23 mouse cellular contexts compared by ENCODE assay signal in genomic region chr14:31439279-31439678, GRCm38 (mm10). TPM values are rescaled to one million over a fixed set of nuclear protein-coding genes. Genes with fewer than 3 reads are reported as not detected.
DNase-seq lines count a peak whose midpoint lies in the region; ATAC-seq and TF ChIP-seq lines count a peak whose summit lies in the region.
"Had no signal": no experiment of that assay in that cellular context is flagged by ENCODE, and none has a peak within 500 bp of the region (broad histone marks: within the 10 kb centered on the region; RNA-seq: fewer than 3 reads in every experiment).

No protein-coding gene starts in this region.

- peak; percentile 25 for DNase-seq in cerebellum, adult 9-11 months
- no peak for DNase-seq in cerebellum, postnatal 14 days
- DNase-seq in kidney, adult 2 months, result peak; percentile 76
- no peak for DNase-seq in kidney, postnatal 4 days
- peak; percentile 60 for DNase-seq in kidney, postnatal 36 days
- no peak for DNase-seq in heart, embryonic 10.5 days (ENCODE audit: low spot score)
- DNase-seq: adrenal gland, postnatal 10 days; adrenal gland, postnatal 36 days; B cell, adult 2 months; cerebellum, adult 18-20 months; forebrain, postnatal 0 days; gastrocnemius, postnatal 36 days; heart, adult 2 months had no signal

- H3K27me3 ChIP-seq in kidney, adult 2 months (replicated peaks; ENCODE audit: control insufficient read depth, insufficient read depth, low read length), result no peaks in the 10 kb centered on the region
- no peaks in the 10 kb centered on the region for H3K27me3 ChIP-seq in kidney, embryonic 14.5 days (ENCODE audit: control insufficient read depth, insufficient read depth, low read length)
- no peaks in the 10 kb centered on the region; the same call in 1 of the 2 replicates for H3K27me3 ChIP-seq in heart, embryonic 10.5 days (ENCODE audit: insufficient read depth, poor library complexity, severe bottlenecking)
- H3K27me3 ChIP-seq: CH12.LX; embryonic facial prominence, embryonic 12.5 days; embryonic facial prominence, embryonic 15.5 days; hindbrain, embryonic 15.5 days; Patski had no signal

- no peak overlapping the region for H3K27ac ChIP-seq in kidney, adult 2 months (ENCODE audit: insufficient read depth, low read depth, low read length)
- H3K27ac ChIP-seq in kidney, embryonic 14.5 days (ENCODE audit: low read depth, low read length), result no peak overlapping the region
- no peak overlapping the region for H3K27ac ChIP-seq in heart, embryonic 10.5 days
- H3K27ac ChIP-seq: embryonic facial prominence, embryonic 12.5 days; embryonic facial prominence, embryonic 15.5 days; heart, adult 2 months; hindbrain, embryonic 12.5 days; hindbrain, embryonic 15.5 days had no signal

- no peaks in the 10 kb centered on the region for H3K9me3 ChIP-seq in kidney, embryonic 14.5 days (ENCODE audit: control insufficient read depth, low read length)
- no peaks in the 10 kb centered on the region for H3K9me3 ChIP-seq in heart, embryonic 10.5 days
- H3K9me3 ChIP-seq: embryonic facial prominence, embryonic 12.5 days; embryonic facial prominence, embryonic 15.5 days; G1E; hindbrain, embryonic 12.5 days; hindbrain, embryonic 15.5 days had no signal

- peaks cover 5% of the 10 kb centered on the region; the same call in 1 of the 2 replicates for H3K4me1 ChIP-seq in kidney, adult 2 months (ENCODE audit: control insufficient read depth, insufficient read depth, low read length)
- peaks cover 9% of the 10 kb centered on the region; the same call in 1 of the 2 replicates for H3K4me1 ChIP-seq in kidney, embryonic 14.5 days (ENCODE audit: control insufficient read depth, insufficient read depth, low read length)
- H3K4me1 ChIP-seq in heart, embryonic 10.5 days, result peaks cover 32% of the 10 kb centered on the region
- H3K4me1 ChIP-seq: embryonic facial prominence, embryonic 12.5 days had no signal

- ATAC-seq in kidney, embryonic 14.5 days (ENCODE audit: low FRiP score, low TSS enrichment), result no peak
- ATAC-seq: forebrain, embryonic 14.5 days; forebrain, postnatal 0 days; Patski had no signal

- H3K4me3 ChIP-seq in kidney, adult 2 months (ENCODE audit: insufficient read depth, low read depth, low read length), result no peak overlapping the region
- H3K4me3 ChIP-seq in kidney, embryonic 14.5 days (ENCODE audit: low read length), result no peak overlapping the region
- H3K4me3 ChIP-seq in heart, embryonic 10.5 days, result no peak overlapping the region
- H3K4me3 ChIP-seq: embryonic facial prominence, embryonic 12.5 days; embryonic facial prominence, embryonic 15.5 days; heart, adult 2 months; hindbrain, embryonic 12.5 days; hindbrain, embryonic 15.5 days had no signal

- H3K4me2 ChIP-seq in kidney, embryonic 14.5 days (replicated peaks; ENCODE audit: low read depth, low read length), result no peak overlapping the region
- H3K4me2 ChIP-seq: embryonic facial prominence, embryonic 12.5 days; embryonic facial prominence, embryonic 15.5 days; heart, embryonic 11.5 days; hindbrain, embryonic 12.5 days; hindbrain, embryonic 15.5 days had no signal

- no peaks in the 10 kb centered on the region for H3K36me3 ChIP-seq in kidney, adult 2 months (ENCODE audit: control insufficient read depth, insufficient read depth, low read length)
- H3K36me3 ChIP-seq in kidney, embryonic 14.5 days (ENCODE audit: control insufficient read depth, insufficient read depth, low read length), result no peaks in the 10 kb centered on the region
- H3K36me3 ChIP-seq in heart, embryonic 10.5 days, result no peaks in the 10 kb centered on the region
- H3K36me3 ChIP-seq: embryonic facial prominence, embryonic 12.5 days; embryonic facial prominence, embryonic 15.5 days; G1E; hindbrain, embryonic 12.5 days; hindbrain, embryonic 15.5 days had no signal

- no peak for TF ChIP-seq POLR2A in kidney, adult 2 months (IDR thresholded peaks at IDR 0.05; ENCODE audit: low read depth, low read length)

- H3K9ac ChIP-seq in kidney, embryonic 14.5 days (ENCODE audit: low read depth, low read length), result no peak overlapping the region
- H3K9ac ChIP-seq: embryonic facial prominence, embryonic 12.5 days; embryonic facial prominence, embryonic 15.5 days; forebrain, postnatal 0 days; hindbrain, embryonic 12.5 days; hindbrain, embryonic 15.5 days had no signal

- WGBS in kidney, adult 2 months, result 53% methylated on average over 11 of the region's 11 CpGs
- 67% methylated on average over 11 of the region's 11 CpGs for WGBS in kidney, embryonic 14.5 days
- 77% methylated on average over 11 of the region's 11 CpGs for WGBS in heart, embryonic 10.5 days

- TF ChIP-seq CTCF in kidney, adult 2 months (conservative IDR thresholded peaks at IDR 0.05; ENCODE audit: insufficient read depth, insufficient read length, low read depth, low read length), result no peak

RNA-seq across cellular contexts. Expression of gene Sh3bp5, which starts 3.4 kb away (rescaled TPM):
- polyA plus RNA-seq in kidney, adult 2 months (2012; rRNA removed), result 33.4 and 43.4 TPM in 2 replicates
- polyA plus RNA-seq in kidney, embryonic 14.5 days (2014; fragmentation: Nextera tagmentation; extraction: Ambion mirVana), result 6.7 and 14.3 TPM in 2 replicates
- 26.5 and 30.1 TPM in 2 replicates for polyA plus RNA-seq in heart, embryonic 10.5 days (2016; fragmentation: Nextera tagmentation; extraction: Ambion mirVana)

RNA-seq across cellular contexts. Expression of gene Eaf1, which starts 54.9 kb away (rescaled TPM):
- 34.3 and 34.7 TPM in 2 replicates for polyA plus RNA-seq in kidney, adult 2 months (2012; rRNA removed)
- 14.7 and 29.0 TPM in 2 replicates for polyA plus RNA-seq in kidney, embryonic 14.5 days (2014; fragmentation: Nextera tagmentation; extraction: Ambion mirVana)
- 22.3 and 25.7 TPM in 2 replicates for polyA plus RNA-seq in heart, embryonic 10.5 days (2016; fragmentation: Nextera tagmentation; extraction: Ambion mirVana)

RNA-seq across cellular contexts. Expression of gene Mettl6, which starts 55.6 kb away (rescaled TPM):
- polyA plus RNA-seq in kidney, adult 2 months (2012; rRNA removed), result 5.9 and 9.2 TPM in 2 replicates
- 56.0 and 62.4 TPM in 2 replicates for polyA plus RNA-seq in kidney, embryonic 14.5 days (2014; fragmentation: Nextera tagmentation; extraction: Ambion mirVana)
- 52.7 and 64.4 TPM in 2 replicates for polyA plus RNA-seq in heart, embryonic 10.5 days (2016; fragmentation: Nextera tagmentation; extraction: Ambion mirVana)

Comparison
In these comparisons a context has a peak if more than half of its experiments do, and no peak if none do; other contexts are left out.
1. DNase-seq: peak in cerebellum, adult 9-11 months (single experiment), kidney, adult 2 months (single experiment) and kidney, postnatal 36 days (2 of 2); none in cerebellum, postnatal 14 days (0 of 2), kidney, postnatal 4 days (0 of 2) and heart, embryonic 10.5 days (single experiment).